Mouse (Mus musculus) megakaryocyte, adult 5-6 weeks (primary cell): ENCODE results near the gene Rnaset2b. TPM values are rescaled to one million over a fixed set of nuclear protein-coding genes. Genes with fewer than 3 reads are reported as not detected.
"Not testable (repeated sequence)": the region's sequence is repeated elsewhere in the genome, so short reads cannot be mapped to it uniquely, and the experiment has no call there.

ENCODE experiments used
- ATAC-seq: 2 replicates; pipeline ENCODE4 v1.8.0; 2016; ENCODE audit warnings: mild to moderate bottlenecking, inconsistent platforms; ENCODE audit not compliant: poor library complexity, severe bottlenecking
- total RNA-seq, 2 experiments: library from RNA; stranded (forward) in 1 of 2; stranded (reverse) in 1 of 2; fragments of 153-499, 151-499 nt in 1 of 2; fragments of 221-1000, 200-1000 nt in 1 of 2; gene quantifications; 2 replicates each; pipeline versions ENCODE4 v1.2.3 to v1.2.4; 2015 to 2017

Gene Rnaset2b
- 537 and 608 TPM in 2 replicates for total RNA-seq (2015)
- 516 and 643 TPM in 2 replicates for total RNA-seq (2017)

- not testable (repeated sequence) for ATAC-seq
Measured at GRCm38 (mm10) chr17:6970334-6970733, at the start of gene Rnaset2b. Gene Rnaset2b, plus strand, starts transcription at chr17:6970634.

- not testable (repeated sequence) for ATAC-seq
Measured at GRCm38 (mm10) chr17:6931625-6932024, 38.8 kb upstream of the Rnaset2b start.

- not testable (repeated sequence) for ATAC-seq
Measured at GRCm38 (mm10) chr17:6942560-6942959, 27.9 kb upstream of the Rnaset2b start.

- ATAC-seq = not testable (repeated sequence)
Measured at GRCm38 (mm10) chr17:6947637-6947983, 22.8 kb upstream of the Rnaset2b start.

- ATAC-seq = peak; percentile 91
Measured at GRCm38 (mm10) chr17:6947984-6948768, 22.3 kb upstream of the Rnaset2b start, which contains the start of gene Rsph3b. Gene Rsph3b, minus strand, starts transcription at chr17:6948682.

GRCm38 (mm10) chr17:6948769-6949228 is 21.6 kb upstream of the Rnaset2b start:
- ATAC-seq = not testable (repeated sequence)

- not testable (repeated sequence) for ATAC-seq
Measured at GRCm38 (mm10) chr17:6958881-6959280, 11.6 kb upstream of the Rnaset2b start.

GRCm38 (mm10) chr17:6959543-6960259 is 10.7 kb upstream of the Rnaset2b start:
- ATAC-seq = not testable (repeated sequence)

- ATAC-seq = not testable (repeated sequence)
Measured at GRCm38 (mm10) chr17:6960349-6960748, 10.1 kb upstream of the Rnaset2b start.

GRCm38 (mm10) chr17:6960776-6961175 is 9.7 kb upstream of the Rnaset2b start, which contains the start of gene Tagap1:
Gene Tagap1, minus strand, starts transcription at chr17:6961156.
- peak; percentile 11 for ATAC-seq

GRCm38 (mm10) chr17:6961181-6962000 is 9.0 kb upstream of the Rnaset2b start:
- peak; percentile 87 for ATAC-seq

GRCm38 (mm10) chr17:6962339-6962738 is 8.1 kb upstream of the Rnaset2b start:
- ATAC-seq = not testable (repeated sequence)

GRCm38 (mm10) chr17:6962936-6963335 is 7.5 kb upstream of the Rnaset2b start:
- ATAC-seq = not testable (repeated sequence)

GRCm38 (mm10) chr17:6965364-6965763 is 5.1 kb upstream of the Rnaset2b start:
- ATAC-seq = not testable (repeated sequence)

GRCm38 (mm10) chr17:6967673-6968072 is 2.8 kb upstream of the Rnaset2b start:
- peak; percentile 91 for ATAC-seq

- not testable (repeated sequence) for ATAC-seq
Measured at GRCm38 (mm10) chr17:6971238-6971637, 804 bp downstream of the Rnaset2b start.

- ATAC-seq = not testable (repeated sequence)
Measured at GRCm38 (mm10) chr17:6972836-6973396, 2.5 kb downstream of the Rnaset2b start.

GRCm38 (mm10) chr17:6974985-6975384 is 4.6 kb downstream of the Rnaset2b start:
- ATAC-seq = not testable (repeated sequence)

- peak; percentile 95 for ATAC-seq
Measured at GRCm38 (mm10) chr17:6978287-6979248, 8.1 kb downstream of the Rnaset2b start, which contains the start of gene Gm49721. Gene Gm49721, plus strand, starts transcription at chr17:6978904.
